Mouse (Mus musculus) olfactory bulb, adult 2 months (tissue): ENCODE results near the gene Haghl.

ENCODE experiments used
- CTCF ChIP-seq: fragments of 200-500 bp; IDR thresholded peaks from 2 replicates; pipeline ENCODE4 v1.5.1; 2012; ENCODE audit warnings: low read depth, mild to moderate bottlenecking, low read length, moderate library complexity; ENCODE audit not compliant: insufficient read depth
- POLR2A ChIP-seq: fragments of 200-500 bp; IDR thresholded peaks from 2 replicates; pipeline ENCODE4 v1.6.1; 2012; ENCODE audit warnings: mild to moderate bottlenecking, low read depth, low read length, moderate library complexity; ENCODE audit not compliant: insufficient read depth

- no peak for TF ChIP-seq POLR2A
- no peak for TF ChIP-seq CTCF
Measured at GRCm38 (mm10) chr17:25828223-25828594, 42.7 kb upstream of the Haghl start.
